9 mouse cellular contexts compared by ENCODE assay signal in genomic region chr11:105292124-105293071, GRCm38 (mm10). TPM values are rescaled to one million over a fixed set of nuclear protein-coding genes. Genes with fewer than 3 reads are reported as not detected.
A peak's percentile ranks its signal among the peaks of the same experiment; 100 is the strongest.
DNase-seq lines count a peak whose midpoint lies in the region; ATAC-seq lines count a peak whose summit lies in the region.
"Had no signal": no experiment of that assay in that cellular context is flagged by ENCODE, and none has a peak within 500 bp of the region (broad histone marks: within the 10 kb centered on the region; RNA-seq: fewer than 3 reads in every experiment).

TSS of gene Mrc2 (plus strand) at chr11:105292643.

- peak within 1 kb of the TSS; percentile 53 for H3K4me3 ChIP-seq in forebrain, embryonic 15.5 days
- H3K4me3 ChIP-seq in limb, embryonic 12.5 days (replicated peaks) = peak within 1 kb of the TSS; percentile 80
- peak within 1 kb of the TSS; percentile 48 for H3K4me3 ChIP-seq in midbrain, embryonic 12.5 days

- H3K27me3 ChIP-seq in forebrain, embryonic 15.5 days = no peaks in the 10 kb centered on the region
- H3K27me3 ChIP-seq in limb, embryonic 12.5 days = no peaks in the 10 kb centered on the region
- H3K27me3 ChIP-seq in midbrain, embryonic 12.5 days = peaks cover 8% of the 10 kb centered on the region; the same call in 1 of the 2 replicates
- H3K27me3 ChIP-seq: CH12.LX had no signal

- ATAC-seq in cerebellum, adult (ENCODE audit: insufficient number of reproducible peaks, low FRiP score, low TSS enrichment) = no peak
- peak; percentile 83 for ATAC-seq in forebrain, embryonic 15.5 days (replicated peaks)
- peak; percentile 64 for ATAC-seq in limb, embryonic 12.5 days (ENCODE audit: insufficient number of reproducible peaks, insufficient read depth, low FRiP score, low TSS enrichment, low read depth)
- peak; percentile 75 for ATAC-seq in midbrain, embryonic 12.5 days (ENCODE audit: low FRiP score, low read depth)

- peaks cover 29% of the 10 kb centered on the region for H3K4me1 ChIP-seq in forebrain, embryonic 15.5 days
- peaks cover 54% of the 10 kb centered on the region for H3K4me1 ChIP-seq in limb, embryonic 12.5 days (replicated peaks)
- H3K4me1 ChIP-seq in midbrain, embryonic 12.5 days = peaks cover 29% of the 10 kb centered on the region

- 0 out of 2 replicates have a peak, but pooled peaks cover 5% of the 10 kb centered on the region for H3K36me3 ChIP-seq in forebrain, embryonic 15.5 days
- H3K36me3 ChIP-seq in limb, embryonic 12.5 days = peaks cover 29% of the 10 kb centered on the region
- H3K36me3 ChIP-seq in midbrain, embryonic 12.5 days = peaks cover 6% of the 10 kb centered on the region; the same call in 1 of the 2 replicates

- H3K27ac ChIP-seq in forebrain, embryonic 15.5 days (replicated peaks) = peak within 1 kb of the TSS; percentile 51; the same call in 1 of the 2 replicates
- peak within 1 kb of the TSS; percentile 99 for H3K27ac ChIP-seq in limb, embryonic 12.5 days
- H3K27ac ChIP-seq in midbrain, embryonic 12.5 days (replicated peaks) = peak within 1 kb of the TSS; percentile 82

- no peaks in the 10 kb centered on the region for H3K9me3 ChIP-seq in forebrain, embryonic 15.5 days
- no peaks in the 10 kb centered on the region for H3K9me3 ChIP-seq in limb, embryonic 12.5 days
- no peaks in the 10 kb centered on the region for H3K9me3 ChIP-seq in midbrain, embryonic 12.5 days

- H3K9ac ChIP-seq in forebrain, embryonic 15.5 days (replicated peaks) = peak within 1 kb of the TSS; percentile 56
- peak within 1 kb of the TSS; percentile 93 for H3K9ac ChIP-seq in limb, embryonic 12.5 days (replicated peaks)
- H3K9ac ChIP-seq in midbrain, embryonic 12.5 days (replicated peaks) = peak within 1 kb of the TSS; percentile 68

- DNase-seq in cerebellum, postnatal 25 days = peak; percentile 20 to 30
- DNase-seq in adrenal gland, postnatal 10 days = peak; percentile 61
- peak; percentile 72 for DNase-seq in heart, postnatal 25 days (ENCODE audit: low spot score)
- DNase-seq in urinary bladder, postnatal 14 days (ENCODE audit: low spot score) = peak; percentile 67

- intact Hi-C loops in heart, postnatal 25 days (cut with DNase I) = no loop called here

- H3K4me2 ChIP-seq in forebrain, embryonic 15.5 days (replicated peaks) = peak within 1 kb of the TSS; percentile 95
- peak within 1 kb of the TSS; percentile 90 for H3K4me2 ChIP-seq in limb, embryonic 12.5 days
- peak within 1 kb of the TSS; percentile 81 for H3K4me2 ChIP-seq in midbrain, embryonic 12.5 days (replicated peaks)

- under 1% methylated on average over 68 of the region's 75 CpGs for WGBS in forebrain, embryonic 15.5 days
- WGBS in limb, embryonic 12.5 days = under 1% methylated on average over 69 of the region's 75 CpGs
- under 1% methylated on average over 57 of the region's 75 CpGs for WGBS in midbrain, embryonic 12.5 days

RNA-seq across cellular contexts. Expression of gene Mrc2, which starts in this region (rescaled TPM):
- 10 to 100 TPM; 27.6 to 28.0 TPM for total RNA-seq in adrenal gland, postnatal 10 days (2021)
- polyA plus RNA-seq in forebrain, embryonic 15.5 days (2015; fragmentation: Nextera tagmentation; extraction: Ambion mirVana) = 4.1 and 4.3 TPM in 2 replicates
- 10 to 100 TPM; 20.9 to 23.4 TPM for total RNA-seq in heart, postnatal 25 days (2021)
- 35.0 and 37.3 TPM in 2 replicates for polyA plus RNA-seq in limb, embryonic 12.5 days (2016; fragmentation: Nextera tagmentation; extraction: Ambion mirVana)
- polyA plus RNA-seq in midbrain, embryonic 12.5 days (2016; fragmentation: Nextera tagmentation; extraction: Ambion mirVana) = 15.1 and 18.7 TPM in 2 replicates
